Mouse (Mus musculus) liver, embryonic 13.5 days (tissue): ENCODE measurements around the gene Pla1a. TPM values are rescaled to one million over a fixed set of nuclear protein-coding genes. Genes with fewer than 3 reads are reported as not detected.

Experiments used
- ATAC-seq: fragments of 200-750 bp; cut with Nextera tagmentation; 2 replicates; pipeline ENCODE4 v1.8.0; 2017; ENCODE audit warnings: low read depth, mild to moderate bottlenecking, moderate number of reproducible peaks, moderate library complexity
- DNase-seq: peaks from one replicate; pipeline ENCODE4 v3.0.0; 2022
- H3K27ac ChIP-seq: fragments of 300-500 bp; sonication (generic); 2 replicates; pipeline ENCODE4 v1.5.1; 2015; ENCODE audit warnings: moderate library complexity, mild to moderate bottlenecking, inconsistent platforms
- H3K27me3 ChIP-seq: fragments of 300-500 bp; sonication (generic); 2 replicates; pipeline ENCODE4 v1.6.1; 2015; ENCODE audit warnings: mild to moderate bottlenecking, inconsistent platforms
- H3K36me3 ChIP-seq: fragments of 300-500 bp; sonication (generic); 2 replicates; pipeline ENCODE4 v1.6.1; 2015; ENCODE audit warnings: mild to moderate bottlenecking, inconsistent platforms
- H3K4me1 ChIP-seq: fragments of 300-500 bp; sonication (generic); replicated peaks from 2 replicates; pipeline ENCODE4 v1.6.1; 2015; ENCODE audit warnings: inconsistent platforms
- H3K4me2 ChIP-seq: fragments of 300-500 bp; sonication (generic); 2 replicates; pipeline ENCODE4 v1.6.1; 2015; ENCODE audit warnings: inconsistent platforms, mild to moderate bottlenecking, moderate library complexity
- H3K4me3 ChIP-seq: fragments of 300-500 bp; sonication (generic); replicated peaks from 2 replicates; pipeline ENCODE4 v1.5.1; 2015; ENCODE audit warnings: mild to moderate bottlenecking, inconsistent platforms
- H3K9ac ChIP-seq: fragments of 300-500 bp; sonication (generic); 2 replicates; pipeline ENCODE4 v1.6.1; 2015; ENCODE audit warnings: mild to moderate bottlenecking, inconsistent platforms
- H3K9me3 ChIP-seq: fragments of 300-500 bp; sonication (generic); replicated peaks from 2 replicates; pipeline ENCODE4 v1.6.1; 2016; ENCODE audit warnings: inconsistent platforms
- WGBS: fragments of 180-500 bp; shearing (Covaris S2); methylation state at CpG from one replicate; pipeline ENCODE4 v1.1.7; 2015; ENCODE audit not compliant: insufficient replicate concordance; 5-methylcytosine and 5-hydroxymethylcytosine counted together
- polyA plus RNA-seq: library from polyadenylated mRNA; unstranded; fragments of >200 nt; fragmentation: Nextera tagmentation; extraction: Ambion mirVana; gene quantifications from 2 replicates; pipeline ENCODE4 v1.2.1, GENCODE M21; 2015

Gene Pla1a
- polyA plus RNA-seq, 1 experiment from 2014 or later = 8.4 TPM

- peaks cover 67% of the 10 kb centered on the region for H3K4me1 ChIP-seq
- peaks cover under 1% of the 10 kb centered on the region; the same call in 1 of the 2 replicates for H3K36me3 ChIP-seq
- no peak overlapping the region for H3K4me3 ChIP-seq
- 23% methylated on average over 2 of the region's 2 CpGs for WGBS
- peak overlapping the region; percentile 65 for H3K27ac ChIP-seq
- DNase-seq (peak; percentile 40), ATAC-seq (peak; percentile 85)
- H3K9ac ChIP-seq = no peak overlapping the region
- peak overlapping the region; percentile 10; the same call in 1 of the 2 replicates for H3K4me2 ChIP-seq
- no peaks in the 10 kb centered on the region for H3K27me3 ChIP-seq
- no peaks in the 10 kb centered on the region for H3K9me3 ChIP-seq
Observed at GRCm38 (mm10) chr16:38383683-38384082, 49.3 kb downstream of the Pla1a start.

DNA sequence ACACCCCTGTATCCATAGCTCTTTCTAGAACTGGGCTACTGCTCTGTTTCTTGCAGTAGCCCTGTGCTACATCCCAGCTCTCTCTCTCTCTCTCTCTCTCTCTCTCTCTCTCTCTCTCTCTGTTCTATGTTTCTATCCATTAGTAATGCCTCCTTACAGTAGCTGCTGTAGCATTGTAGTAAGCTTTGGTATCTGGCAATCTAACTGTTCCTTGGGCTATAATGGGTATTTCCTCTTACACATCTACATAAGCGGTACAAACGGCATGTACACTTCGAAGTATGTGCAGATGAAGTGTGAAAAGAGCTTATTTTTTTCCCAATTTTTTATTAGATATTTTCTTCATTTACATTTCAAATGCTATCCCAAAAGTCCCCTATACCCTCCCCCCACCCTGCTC is 53.0 kb downstream of the Pla1a start:
- no peak for ATAC-seq
- no peak overlapping the region for H3K4me2 ChIP-seq
- DNase-seq = no peak
- 82% methylated on average over 3 of the region's 3 CpGs for WGBS
- H3K27ac ChIP-seq = no peak overlapping the region
- peaks cover 19% of the 10 kb centered on the region for H3K36me3 ChIP-seq
- H3K9ac ChIP-seq = no peak overlapping the region
- H3K4me3 ChIP-seq = no peak overlapping the region
- no peaks in the 10 kb centered on the region for H3K27me3 ChIP-seq
- H3K4me1 ChIP-seq = peaks cover 67% of the 10 kb centered on the region
- H3K9me3 ChIP-seq = no peaks in the 10 kb centered on the region

GRCm38 (mm10) chr16:38379493-38379892 is 53.5 kb downstream of the Pla1a start:
- no peak for ATAC-seq

DNA sequence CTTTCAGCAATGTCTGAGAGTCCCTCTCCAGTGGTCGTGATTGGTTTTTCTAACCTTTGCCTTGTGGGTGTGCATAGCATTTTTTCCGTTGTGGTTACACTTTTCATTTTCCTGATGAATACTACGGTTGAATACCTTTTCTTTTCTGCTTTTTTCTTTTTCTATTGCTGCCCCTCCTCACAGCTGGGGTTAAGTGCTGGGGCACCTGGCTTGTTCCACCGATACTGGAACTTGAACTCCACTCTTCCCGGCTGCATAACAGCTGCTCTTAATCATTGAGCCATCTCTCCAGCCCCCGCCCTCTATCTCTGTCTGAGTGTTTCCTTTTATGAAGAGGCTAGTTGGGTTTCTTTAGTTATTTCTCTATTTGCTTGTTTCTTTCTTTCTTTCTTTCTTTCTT is 53.9 kb downstream of the Pla1a start:
- Histone ChIP-seq H3K27me3 (no peaks in the 10 kb centered on the region), H3K4me2 (no peak overlapping the region), H3K36me3 (peaks cover 19% of the 10 kb centered on the region), H3K4me1 (peaks cover 67% of the 10 kb centered on the region), H3K9me3 (no peaks in the 10 kb centered on the region), H3K27ac (peak overlapping the region; percentile 2; the same call in 1 of the 2 replicates), H3K4me3 (no peak overlapping the region), H3K9ac (no peak overlapping the region)
- no peak for ATAC-seq
- 25% methylated on average over 6 of the region's 6 CpGs for WGBS
- DNase-seq = no peak

More at GRCm38 (mm10) chr16:38379493-38379892, 53.5 kb downstream of the Pla1a start:
- Histone ChIP-seq H3K4me1 (peaks cover 67% of the 10 kb centered on the region), H3K36me3 (peaks cover 19% of the 10 kb centered on the region), H3K9me3 (no peaks in the 10 kb centered on the region), H3K4me2 (no peak overlapping the region), H3K27me3 (no peaks in the 10 kb centered on the region), H3K4me3 (no peak overlapping the region), H3K9ac (no peak overlapping the region), H3K27ac (no peak overlapping the region)
- no peak for DNase-seq
- 36% methylated on average over 3 of the region's 3 CpGs for WGBS

- no peak overlapping the region for H3K4me3 ChIP-seq
- H3K9ac ChIP-seq = no peak overlapping the region
- H3K36me3 ChIP-seq = peaks cover 19% of the 10 kb centered on the region
- no peaks in the 10 kb centered on the region for H3K27me3 ChIP-seq
- ATAC-seq = no peak
- H3K27ac ChIP-seq = peak overlapping the region; percentile 2; the same call in 1 of the 2 replicates
- H3K9me3 ChIP-seq = no peaks in the 10 kb centered on the region
- DNase-seq = no peak
- H3K4me2 ChIP-seq = no peak overlapping the region
- H3K4me1 ChIP-seq = peaks cover 67% of the 10 kb centered on the region
- WGBS = 83% methylated on average over 6 of the region's 6 CpGs
Observed at GRCm38 (mm10) chr16:38378591-38378990, 54.4 kb downstream of the Pla1a start.

GRCm38 (mm10) chr16:38377546-38377945 is 55.4 kb downstream of the Pla1a start:
- peaks cover 19% of the 10 kb centered on the region for H3K36me3 ChIP-seq
- 84% methylated on average over 6 of the region's 6 CpGs for WGBS

GRCm38 (mm10) chr16:38376841-38377249 is 56.1 kb downstream of the Pla1a start:
- 34% methylated on average over 8 of the region's 8 CpGs for WGBS
- peak overlapping the region; percentile 68 for H3K4me3 ChIP-seq
- peak overlapping the region; percentile 97 for H3K27ac ChIP-seq
- H3K27me3 ChIP-seq = no peaks in the 10 kb centered on the region
- no peaks in the 10 kb centered on the region for H3K9me3 ChIP-seq
- H3K4me2 ChIP-seq = peak overlapping the region; percentile 67
- ATAC-seq (no peak), DNase-seq (no peak)
- H3K9ac ChIP-seq = peak overlapping the region; percentile 84
- peaks cover 19% of the 10 kb centered on the region for H3K36me3 ChIP-seq
- H3K4me1 ChIP-seq = peaks cover 73% of the 10 kb centered on the region

More at GRCm38 (mm10) chr16:38377546-38377945, 55.4 kb downstream of the Pla1a start:
- Histone ChIP-seq H3K9ac (no peak overlapping the region), H3K27ac (peak overlapping the region; percentile 97), H3K27me3 (no peaks in the 10 kb centered on the region), H3K9me3 (no peaks in the 10 kb centered on the region), H3K4me2 (peak overlapping the region; percentile 67; the same call in 1 of the 2 replicates), H3K4me3 (no peak overlapping the region), H3K4me1 (peaks cover 69% of the 10 kb centered on the region)
- DNase-seq (no peak), ATAC-seq (no peak)

DNA sequence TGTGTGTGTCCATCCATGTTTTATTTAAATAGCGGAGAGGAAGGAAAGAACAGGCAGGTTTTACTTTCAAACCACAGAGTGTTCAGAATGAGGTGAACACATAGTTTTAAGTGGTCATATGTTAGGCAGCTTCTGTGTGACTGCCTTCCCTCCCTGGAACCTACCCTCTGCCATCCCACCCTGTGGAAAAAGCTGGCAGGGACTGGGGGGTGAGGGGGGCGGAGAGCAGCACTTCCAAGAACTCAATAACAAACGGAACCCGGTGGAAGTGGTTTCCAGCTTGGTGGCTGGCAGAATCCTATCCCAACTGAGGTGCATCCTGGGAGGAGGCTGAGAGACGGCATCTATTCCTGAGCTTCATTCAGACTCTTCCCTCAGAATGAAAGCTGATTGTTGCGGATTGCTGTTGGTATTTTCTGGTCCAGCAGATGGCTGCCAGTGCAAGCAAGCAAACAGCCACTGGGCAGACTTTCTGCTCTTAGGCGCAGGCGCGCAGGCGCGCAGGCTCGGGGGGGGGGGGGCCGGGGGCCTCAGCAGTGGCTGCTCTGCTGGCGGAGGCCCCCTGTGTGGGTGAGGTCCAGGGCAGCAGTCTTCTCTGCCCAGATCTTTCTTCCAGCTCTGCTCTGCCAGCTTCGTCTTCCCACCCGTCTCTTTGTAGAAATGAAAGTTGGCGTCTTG is 56.6 kb downstream of the Pla1a start:
- H3K9ac ChIP-seq = peak overlapping the region; percentile 84

GRCm38 (mm10) chr16:38375182-38375581 is 57.8 kb downstream of the Pla1a start:
- H3K36me3 ChIP-seq = peaks cover 19% of the 10 kb centered on the region
- 22% methylated on average over 7 of the region's 7 CpGs for WGBS
- H3K27ac ChIP-seq = peak overlapping the region; percentile 97
- H3K27me3 ChIP-seq = no peaks in the 10 kb centered on the region
- ATAC-seq (peak; percentile 13; the same call in 1 of the 2 replicates), DNase-seq (no peak)
- H3K9ac ChIP-seq = peak overlapping the region; percentile 84
- H3K4me1 ChIP-seq = peaks cover 87% of the 10 kb centered on the region
- peak overlapping the region; percentile 67 for H3K4me2 ChIP-seq
- H3K4me3 ChIP-seq = peak overlapping the region; percentile 68
- no peaks in the 10 kb centered on the region for H3K9me3 ChIP-seq

More for the DNA sequence above, 56.6 kb downstream of the Pla1a start:
- no peak for DNase-seq
- Histone ChIP-seq H3K4me3 (peak overlapping the region; percentile 68), H3K36me3 (peaks cover 19% of the 10 kb centered on the region), H3K27me3 (no peaks in the 10 kb centered on the region), H3K27ac (peak overlapping the region; percentile 97), H3K9me3 (no peaks in the 10 kb centered on the region), H3K4me1 (peaks cover 75% of the 10 kb centered on the region), H3K4me2 (peak overlapping the region; percentile 67)
- 33% methylated on average over 17 of the region's 17 CpGs for WGBS
- ATAC-seq = no peak

DNA sequence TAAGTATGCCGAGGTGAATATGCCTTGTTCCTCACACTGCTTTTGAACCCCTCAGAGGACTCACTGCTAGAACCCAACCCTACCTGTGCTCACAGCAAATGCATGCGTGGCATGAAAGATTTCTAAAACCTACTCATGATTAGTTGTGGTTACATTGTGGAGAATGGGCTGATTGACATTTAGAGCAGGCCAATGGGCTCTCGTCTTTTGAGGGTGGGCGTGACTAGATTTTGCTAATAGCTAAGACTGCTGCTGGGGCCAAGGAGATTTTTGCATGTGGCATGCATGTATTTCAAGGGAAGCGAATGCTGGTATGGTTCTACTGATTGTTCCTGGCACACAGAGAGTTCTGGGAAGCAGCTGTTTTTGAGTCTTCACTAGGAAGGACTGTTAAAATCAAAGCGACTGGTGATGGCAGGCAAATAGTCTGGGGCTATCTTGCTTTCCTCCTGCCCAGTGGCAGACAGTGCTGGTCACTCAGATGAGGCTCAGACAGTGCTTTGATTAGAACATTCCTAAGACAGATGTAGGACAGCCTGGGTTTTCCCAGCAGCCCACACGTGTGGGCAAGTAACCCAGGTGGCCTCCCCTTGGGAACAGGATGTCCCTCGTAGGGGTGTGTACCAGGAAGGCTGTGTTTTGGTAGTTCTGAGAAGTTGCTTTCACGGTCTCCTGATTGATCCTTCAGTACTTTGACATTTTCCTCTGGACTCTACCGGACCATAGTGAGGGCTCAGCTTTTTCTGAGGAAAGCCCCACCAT is 58.4 kb downstream of the Pla1a start:
- Histone ChIP-seq H3K27me3 (no peaks in the 10 kb centered on the region), H3K4me1 (peaks cover 88% of the 10 kb centered on the region), H3K36me3 (peaks cover 19% of the 10 kb centered on the region), H3K9me3 (no peaks in the 10 kb centered on the region), H3K4me3 (peak overlapping the region; percentile 68), H3K27ac (peak overlapping the region; percentile 97), H3K4me2 (peak overlapping the region; percentile 67), H3K9ac (peak overlapping the region; percentile 84)
- peak; percentile 77 for DNase-seq
- 50% methylated on average over 10 of the region's 10 CpGs for WGBS
- ATAC-seq = no peak; the same call in 1 of the 2 replicates

- H3K36me3 ChIP-seq = peaks cover 19% of the 10 kb centered on the region
- no peaks in the 10 kb centered on the region for H3K9me3 ChIP-seq
- H3K4me1 ChIP-seq = peaks cover 89% of the 10 kb centered on the region
- WGBS = 80% methylated on average over 16 of the region's 16 CpGs
- no peaks in the 10 kb centered on the region for H3K27me3 ChIP-seq
- H3K27ac ChIP-seq = peak overlapping the region; percentile 97
- peak overlapping the region; percentile 68 for H3K4me3 ChIP-seq
- no peak for DNase-seq
- peak overlapping the region; percentile 84 for H3K9ac ChIP-seq
- peak overlapping the region; percentile 67 for H3K4me2 ChIP-seq
- no peak for ATAC-seq
Observed at GRCm38 (mm10) chr16:38373941-38374340, 59.0 kb downstream of the Pla1a start.
